Mouse (Mus musculus) embryo, embryonic 11 days (tissue): Measurements from ENCODE around the gene Gm21887.
A peak's percentile ranks its signal among the peaks of the same experiment; 100 is the strongest.
"Not testable (repeated sequence)": the region's sequence is repeated elsewhere in the genome, so short reads cannot be mapped to it uniquely, and the experiment has no call there.

Experiments used
- DNase-seq: peaks from one replicate; pipeline ENCODE4 v3.0.0-alpha.2; 2015

Gene Gm21887

GRCm38 (mm10) chrX:169984331-169984730, 25.1 kb upstream of the Gm21887 start:
- DNase-seq, result not testable (repeated sequence)

- DNase-seq, result peak; percentile 19
Observed at GRCm38 (mm10) chrX:169984853-169985252, 24.6 kb upstream of the Gm21887 start.

- peak; percentile 17 for DNase-seq
Observed at GRCm38 (mm10) chrX:169985796-169986195, 23.7 kb upstream of the Gm21887 start.

GRCm38 (mm10) chrX:169986519-169987367, 22.7 kb upstream of the Gm21887 start:
- DNase-seq, result peak; percentile 86

GRCm38 (mm10) chrX:169987368-169987837, 22.1 kb upstream of the Gm21887 start:
- DNase-seq, result peak; percentile 61

GRCm38 (mm10) chrX:169988571-169989218, 20.8 kb upstream of the Gm21887 start:
- DNase-seq, result peak; percentile 57

GRCm38 (mm10) chrX:169989219-169989595, 20.3 kb upstream of the Gm21887 start:
- not testable (repeated sequence) for DNase-seq

GRCm38 (mm10) chrX:169989691-169990631, 19.5 kb upstream of the Gm21887 start:
- peak; percentile 70 for DNase-seq

- DNase-seq, result peak; percentile 61
Observed at GRCm38 (mm10) chrX:169991128-169991873, 18.2 kb upstream of the Gm21887 start.

GRCm38 (mm10) chrX:169992086-169992930, 17.2 kb upstream of the Gm21887 start:
- peak; percentile 69 for DNase-seq

GRCm38 (mm10) chrX:169992951-169993547, 16.4 kb upstream of the Gm21887 start:
- not testable (repeated sequence) for DNase-seq

- DNase-seq, result not testable (repeated sequence)
Observed at GRCm38 (mm10) chrX:169994011-169994865, 15.2 kb upstream of the Gm21887 start.

- peak; percentile 17 for DNase-seq
Observed at GRCm38 (mm10) chrX:169994866-169995711, 14.4 kb upstream of the Gm21887 start.

GRCm38 (mm10) chrX:169995909-169996521, 13.4 kb upstream of the Gm21887 start:
- peak; percentile 0 for DNase-seq

- not testable (repeated sequence) for DNase-seq
Observed at GRCm38 (mm10) chrX:169996926-169997325, 12.5 kb upstream of the Gm21887 start.

GRCm38 (mm10) chrX:169997456-169997853, 12.0 kb upstream of the Gm21887 start:
- not testable (repeated sequence) for DNase-seq

GRCm38 (mm10) chrX:169997854-169998456, 11.5 kb upstream of the Gm21887 start:
- peak; percentile 92 for DNase-seq
